Mouse (Mus musculus): ENCODE results near the gene Txnrd1.

DNA sequence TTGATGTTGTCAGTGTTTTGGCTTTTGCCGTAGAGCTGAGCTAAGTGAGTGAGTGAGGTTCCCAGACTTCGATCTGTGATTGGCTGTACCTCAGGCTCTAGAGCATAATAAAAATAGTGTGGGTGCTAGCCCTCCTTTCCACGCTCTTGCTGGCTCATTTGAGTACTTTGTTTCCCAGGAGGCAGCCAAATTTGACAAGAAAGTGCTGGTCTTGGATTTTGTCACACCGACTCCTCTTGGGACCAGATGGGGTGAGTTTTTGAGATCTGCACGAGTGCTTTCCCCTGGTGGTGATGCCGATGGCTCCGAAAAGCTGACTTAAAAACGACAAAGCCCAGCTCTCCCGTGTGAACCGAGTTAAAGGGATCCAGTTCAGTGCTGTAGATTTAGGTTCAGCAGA, 41.7 kb downstream of the Txnrd1 start:
- TF ChIP-seq CTCF (IDR thresholded peaks at IDR 0.05; ENCODE audit: borderline replicate concordance, insufficient read depth, low read length) = no peak
- TF ChIP-seq POLR2A (IDR thresholded peaks at IDR 0.05; ENCODE audit: low read depth, low read length) = no peak

All from embryonic fibroblast, embryonic 13.5 days (primary cell).